Mouse (Mus musculus) heart, embryonic 10.5 days (tissue): Measurements from ENCODE around the gene Olfr412. TPM values are rescaled to one million over a fixed set of nuclear protein-coding genes. Genes with fewer than 3 reads are reported as not detected.

Source experiments
- polyA plus RNA-seq: library from polyadenylated mRNA; unstranded; fragments of >200 nt; fragmentation: Nextera tagmentation; extraction: Ambion mirVana; gene quantifications from 2 replicates; pipeline ENCODE4 v1.2.1, GENCODE M21; 2016

Olfr412 gene
- polyA plus RNA-seq, 1 experiment from 2014 or later = not detected

Other genes starting within 250 kb of the Olfr412 start
- not detected in 2 replicates for gene Olfr401, start 248.4 kb upstream of the Olfr412 start, polyA plus RNA-seq
- gene Olfr402, start 208.5 kb upstream of the Olfr412 start, polyA plus RNA-seq = not detected in 2 replicates
- not detected in 2 replicates for gene Olfr403, start 175.8 kb upstream of the Olfr412 start, polyA plus RNA-seq
- not detected in 2 replicates for gene Olfr43, start 150.7 kb upstream of the Olfr412 start, polyA plus RNA-seq
- not detected in 2 replicates for gene Olfr406, start 102.3 kb upstream of the Olfr412 start, polyA plus RNA-seq
- not detected in 2 replicates for gene Olfr59, start 78.3 kb upstream of the Olfr412 start, polyA plus RNA-seq
- gene Olfr410, start 24.0 kb upstream of the Olfr412 start, polyA plus RNA-seq = not detected in 2 replicates
- not detected in 2 replicates for gene Olfr411, start 9.4 kb upstream of the Olfr412 start, polyA plus RNA-seq
- 5.2 and 7.0 TPM in 2 replicates for gene Rap1gap2, start 248.8 kb downstream of the Olfr412 start, polyA plus RNA-seq